Mouse (Mus musculus) erythroblast, adult 5-6 weeks (primary cell): Measurements from ENCODE around the gene Gm21865. TPM values are rescaled to one million over a fixed set of nuclear protein-coding genes. Genes with fewer than 3 reads are reported as not detected.
"Not testable (repeated sequence)": the region's sequence is repeated elsewhere in the genome, so short reads cannot be mapped to it uniquely, and the experiment has no call there.

Experiments used
- ATAC-seq: replicated peaks from 2 replicates; pipeline ENCODE4 v1.8.0; 2016; ENCODE audit warnings: moderate number of reproducible peaks, mild to moderate bottlenecking, moderate TSS enrichment, inconsistent platforms; ENCODE audit not compliant: poor library complexity, low FRiP score, severe bottlenecking
- total RNA-seq, 2 experiments: library from RNA; stranded (forward) in 1 of 2; stranded (reverse) in 1 of 2; fragments of 150-400 nt in 1 of 2; fragments of 200-764, 138-1000 nt in 1 of 2; gene quantifications; 2 replicates each; pipeline versions ENCODE4 v1.2.3 to v1.2.4; 2015 to 2017; ENCODE audit warnings: low replicate concordance in 2 of 2

Gm21865 gene
- total RNA-seq (2015; ENCODE audit: low replicate concordance) (not detected in 2 replicates), total RNA-seq (2017; ENCODE audit: low replicate concordance) (not detected in 2 replicates)

DNA sequence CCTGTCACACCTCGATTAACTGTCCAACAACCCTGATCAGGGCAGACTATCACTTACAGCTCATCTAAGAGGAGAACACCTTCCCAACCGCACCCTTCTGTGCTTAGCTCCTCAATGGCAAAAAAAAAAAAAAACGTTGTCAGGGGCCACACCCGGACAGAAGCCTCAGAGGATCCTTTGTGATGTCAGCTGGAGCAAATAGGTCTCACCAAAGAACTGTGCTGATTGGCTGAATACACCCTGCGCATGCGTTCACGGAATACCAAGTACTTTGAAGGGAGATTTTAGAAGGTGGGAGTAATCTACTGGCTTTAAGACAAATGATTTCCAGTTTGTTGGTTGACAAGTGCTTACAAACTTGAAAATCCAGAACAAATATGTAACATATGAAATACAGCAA, at the start of gene Gm21865:
Gene Gm21865, minus strand, starts transcription at position 101 of the 400 bp plus-strand sequence.
- ATAC-seq = not testable (repeated sequence)

Other genes with a start within 250 kb of the Gm21865 start
- not detected in 2 replicates for gene Gm21882, start 64.6 kb upstream of the Gm21865 start, total RNA-seq (2015; ENCODE audit: low replicate concordance)
- gene Gm21882, start 64.6 kb upstream of the Gm21865 start, total RNA-seq (2017; ENCODE audit: low replicate concordance) = not detected in 2 replicates